Mouse (Mus musculus) brain, embryonic 14.5 days (tissue): ENCODE measurements around the gene Dars.

Source experiments
- CTCF ChIP-seq: fragments of 200-500 bp; IDR thresholded peaks from 2 replicates; pipeline ENCODE4 v1.5.1; 2012; ENCODE audit warnings: inconsistent platforms, mild to moderate bottlenecking, moderate library complexity, borderline replicate concordance; ENCODE audit not compliant: insufficient read depth, insufficient read length; ENCODE audit errors: extremely low read depth
- POLR2A ChIP-seq: fragments of 200-500 bp; IDR thresholded peaks from 2 replicates; pipeline ENCODE4 v1.6.1; 2012; ENCODE audit warnings: mild to moderate bottlenecking, inconsistent platforms, borderline replicate concordance; ENCODE audit not compliant: poor library complexity, insufficient read depth, insufficient read length, severe bottlenecking; ENCODE audit errors: extremely low read depth

DNA sequence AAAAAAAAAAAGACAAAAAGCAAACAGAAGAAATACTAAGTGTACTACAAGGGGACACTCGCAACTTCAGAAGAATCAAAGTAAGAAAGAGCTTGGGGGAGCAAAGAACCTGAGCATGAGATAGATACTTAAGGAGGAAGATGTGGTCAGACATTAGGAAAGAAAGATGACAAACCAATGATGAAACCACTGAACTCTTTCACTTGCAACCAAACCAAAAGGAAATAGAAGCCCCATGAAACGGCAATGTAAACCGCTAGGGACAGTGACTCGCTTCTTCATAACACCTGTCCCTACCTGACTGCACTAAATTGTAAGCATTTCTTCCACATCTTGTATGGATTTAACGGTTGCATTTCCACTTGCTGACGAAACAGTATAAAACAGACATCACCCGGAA lies 30.7 kb downstream of the Dars start:
- TF ChIP-seq POLR2A (no peak), CTCF (no peak)
